Mouse (Mus musculus): ENCODE measurements around the gene Mfsd6. TPM values are rescaled to one million over a fixed set of nuclear protein-coding genes. Genes with fewer than 3 reads are reported as not detected.

The Mfsd6 gene
- polyA plus RNA-seq, 1 experiment, result 3.7 TPM

GRCm38 (mm10) chr1:52752706-52753105, 25.4 kb upstream of the Mfsd6 start:
- no peak for DNase-seq (ENCODE audit: low read depth in 1 of 2, low spot score in 2 of 2)
- H3K27me3 ChIP-seq (ENCODE audit: control insufficient read depth, insufficient read depth, low read length), result no peaks in the 10 kb centered on the region
- TF ChIP-seq CTCF (IDR thresholded peaks at IDR 0.05; ENCODE audit: extremely low read depth, insufficient read depth, insufficient read length, insufficient replicate concordance) (no peak), POLR2A (IDR thresholded peaks at IDR 0.05; ENCODE audit: low read depth, low read length) (no peak)
- no peaks in the 10 kb centered on the region for H3K36me3 ChIP-seq (ENCODE audit: control insufficient read depth, insufficient read depth, low read length)
- no peak overlapping the region for H3K27ac ChIP-seq (ENCODE audit: insufficient read depth, low read length)
- WGBS, result 56% methylated on average over 3 of the region's 3 CpGs
- no peak overlapping the region for H3K4me3 ChIP-seq (ENCODE audit: extremely low read depth, insufficient read depth, insufficient read length)
- H3K4me1 ChIP-seq (ENCODE audit: control insufficient read depth, insufficient read depth, insufficient read length), result no peaks in the 10 kb centered on the region

DNA sequence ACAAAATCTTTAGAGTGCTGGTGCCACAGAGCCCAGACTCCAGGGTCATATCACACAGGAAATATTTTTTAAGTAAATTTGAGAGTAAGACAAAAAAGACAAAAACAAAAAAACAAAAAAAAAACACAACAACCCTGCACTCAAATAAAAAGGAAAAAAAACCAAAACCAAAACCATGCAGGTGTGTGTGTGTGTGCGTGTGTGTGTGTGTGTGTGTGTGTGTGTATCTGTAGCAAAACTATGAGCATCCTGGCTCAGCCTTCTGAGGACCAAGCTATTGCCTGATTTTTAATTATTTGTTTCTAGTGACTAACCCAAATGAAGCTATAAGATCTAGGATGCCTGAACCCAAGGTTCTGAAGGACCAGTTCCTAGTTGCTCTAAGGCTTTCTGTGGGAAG, 24.4 kb upstream of the Mfsd6 start:
- no peaks in the 10 kb centered on the region for H3K27me3 ChIP-seq (ENCODE audit: control insufficient read depth, insufficient read depth, low read length)
- WGBS, result 83% methylated on average over 1 of the region's 1 CpGs
- H3K27ac ChIP-seq (ENCODE audit: insufficient read depth, low read length), result no peak overlapping the region
- H3K36me3 ChIP-seq (ENCODE audit: control insufficient read depth, insufficient read depth, low read length), result no peaks in the 10 kb centered on the region
- TF ChIP-seq CTCF (IDR thresholded peaks at IDR 0.05; ENCODE audit: extremely low read depth, insufficient read depth, insufficient read length, insufficient replicate concordance) (no peak), POLR2A (IDR thresholded peaks at IDR 0.05; ENCODE audit: low read depth, low read length) (no peak)
- H3K4me1 ChIP-seq (ENCODE audit: control insufficient read depth, insufficient read depth, insufficient read length), result no peaks in the 10 kb centered on the region
- H3K4me3 ChIP-seq (ENCODE audit: extremely low read depth, insufficient read depth, insufficient read length), result no peak overlapping the region
- DNase-seq (ENCODE audit: low read depth in 1 of 2, low spot score in 2 of 2), result no peak

DNA sequence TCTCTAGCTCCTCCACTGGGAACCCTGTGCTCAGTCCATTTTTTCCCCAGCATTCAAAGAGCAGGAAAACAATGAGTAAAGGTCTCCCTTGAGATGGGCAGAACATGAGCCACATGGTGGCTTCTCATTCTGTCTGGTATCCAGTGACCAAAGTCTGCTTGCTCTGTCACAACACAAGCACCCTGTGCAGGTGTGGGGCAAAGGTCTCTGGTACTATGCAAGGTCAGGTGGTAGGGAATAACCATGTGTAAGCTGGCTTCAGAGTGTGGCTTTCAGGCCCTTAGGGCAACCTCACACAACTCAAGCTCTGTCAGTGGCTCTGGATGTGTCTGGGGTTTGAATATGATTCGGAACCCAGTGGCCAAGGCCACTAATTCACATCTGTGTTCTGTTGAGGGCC, 22.7 kb upstream of the Mfsd6 start:
- WGBS, result 88% methylated on average over 1 of the region's 1 CpGs
- TF ChIP-seq POLR2A (IDR thresholded peaks at IDR 0.05; ENCODE audit: low read depth, low read length) (no peak), CTCF (IDR thresholded peaks at IDR 0.05; ENCODE audit: extremely low read depth, insufficient read depth, insufficient read length, insufficient replicate concordance) (no peak)
- no peak for DNase-seq (ENCODE audit: low read depth in 1 of 2, low spot score in 2 of 2)
- H3K36me3 ChIP-seq (ENCODE audit: control insufficient read depth, insufficient read depth, low read length), result no peaks in the 10 kb centered on the region
- no peaks in the 10 kb centered on the region for H3K27me3 ChIP-seq (ENCODE audit: control insufficient read depth, insufficient read depth, low read length)
- H3K4me3 ChIP-seq (ENCODE audit: extremely low read depth, insufficient read depth, insufficient read length), result no peak overlapping the region
- H3K4me1 ChIP-seq (ENCODE audit: control insufficient read depth, insufficient read depth, insufficient read length), result no peaks in the 10 kb centered on the region
- H3K27ac ChIP-seq (ENCODE audit: insufficient read depth, low read length), result no peak overlapping the region

- 25% methylated on average over 3 of the region's 3 CpGs for WGBS
- TF ChIP-seq POLR2A (IDR thresholded peaks at IDR 0.05; ENCODE audit: low read depth, low read length), result no peak
- TF ChIP-seq CTCF (IDR thresholded peaks at IDR 0.05; ENCODE audit: extremely low read depth, insufficient read depth, insufficient read length, insufficient replicate concordance), result peak; percentile 54; the same call in 1 of the 2 replicates
- Histone ChIP-seq H3K4me3 (ENCODE audit: extremely low read depth, insufficient read depth, insufficient read length) (no peak overlapping the region), H3K4me1 (ENCODE audit: control insufficient read depth, insufficient read depth, insufficient read length) (no peaks in the 10 kb centered on the region), H3K36me3 (ENCODE audit: control insufficient read depth, insufficient read depth, low read length) (no peaks in the 10 kb centered on the region), H3K27ac (ENCODE audit: insufficient read depth, low read length) (no peak overlapping the region), H3K27me3 (ENCODE audit: control insufficient read depth, insufficient read depth, low read length) (no peaks in the 10 kb centered on the region)
- peak; percentile 42 to 69 for DNase-seq (ENCODE audit: low read depth in 1 of 2, low spot score in 2 of 2)
Observed at GRCm38 (mm10) chr1:52748260-52748659, 21.0 kb upstream of the Mfsd6 start.

DNA sequence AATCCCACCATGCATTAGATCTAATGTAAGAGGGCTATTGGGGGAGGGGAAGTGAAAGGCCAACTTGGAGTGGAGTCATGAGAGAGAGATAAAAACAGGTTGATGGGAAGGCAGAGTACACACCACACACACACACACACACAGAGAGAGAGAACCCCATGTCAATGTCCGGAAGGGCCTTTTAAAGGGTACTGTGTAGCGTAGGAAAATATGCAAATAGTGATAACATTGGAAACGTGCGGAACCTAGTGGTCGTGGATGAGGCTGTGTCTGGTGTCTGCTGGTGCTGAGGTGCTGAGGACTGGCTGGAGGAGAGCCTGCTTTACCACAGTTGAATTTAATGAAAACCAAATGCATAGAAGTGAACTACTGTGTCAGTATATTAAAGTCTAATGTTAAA, 15.3 kb upstream of the Mfsd6 start:
- no peak for DNase-seq (ENCODE audit: low read depth in 1 of 2, low spot score in 2 of 2)
- Histone ChIP-seq H3K4me1 (ENCODE audit: control insufficient read depth, insufficient read depth, insufficient read length) (no peaks in the 10 kb centered on the region), H3K27me3 (ENCODE audit: control insufficient read depth, insufficient read depth, low read length) (no peaks in the 10 kb centered on the region), H3K4me3 (ENCODE audit: extremely low read depth, insufficient read depth, insufficient read length) (no peak overlapping the region), H3K36me3 (ENCODE audit: control insufficient read depth, insufficient read depth, low read length) (no peaks in the 10 kb centered on the region), H3K27ac (ENCODE audit: insufficient read depth, low read length) (no peak overlapping the region)
- WGBS, result 85% methylated on average over 5 of the region's 5 CpGs
- TF ChIP-seq POLR2A (IDR thresholded peaks at IDR 0.05; ENCODE audit: low read depth, low read length) (no peak), CTCF (IDR thresholded peaks at IDR 0.05; ENCODE audit: extremely low read depth, insufficient read depth, insufficient read length, insufficient replicate concordance) (no peak)

- H3K4me1 ChIP-seq (ENCODE audit: control insufficient read depth, insufficient read depth, insufficient read length), result no peaks in the 10 kb centered on the region
- no peaks in the 10 kb centered on the region for H3K27me3 ChIP-seq (ENCODE audit: control insufficient read depth, insufficient read depth, low read length)
- TF ChIP-seq POLR2A (IDR thresholded peaks at IDR 0.05; ENCODE audit: low read depth, low read length) (no peak), CTCF (IDR thresholded peaks at IDR 0.05; ENCODE audit: extremely low read depth, insufficient read depth, insufficient read length, insufficient replicate concordance) (no peak)
- no peak overlapping the region for H3K27ac ChIP-seq (ENCODE audit: insufficient read depth, low read length)
- DNase-seq (ENCODE audit: low read depth in 1 of 2, low spot score in 2 of 2), result no peak
- H3K4me3 ChIP-seq (ENCODE audit: extremely low read depth, insufficient read depth, insufficient read length), result no peak overlapping the region
- WGBS, result 50% methylated on average over 4 of the region's 4 CpGs
- H3K36me3 ChIP-seq (ENCODE audit: control insufficient read depth, insufficient read depth, low read length), result no peaks in the 10 kb centered on the region
Observed at GRCm38 (mm10) chr1:52734208-52734607, 6.9 kb upstream of the Mfsd6 start.

DNA sequence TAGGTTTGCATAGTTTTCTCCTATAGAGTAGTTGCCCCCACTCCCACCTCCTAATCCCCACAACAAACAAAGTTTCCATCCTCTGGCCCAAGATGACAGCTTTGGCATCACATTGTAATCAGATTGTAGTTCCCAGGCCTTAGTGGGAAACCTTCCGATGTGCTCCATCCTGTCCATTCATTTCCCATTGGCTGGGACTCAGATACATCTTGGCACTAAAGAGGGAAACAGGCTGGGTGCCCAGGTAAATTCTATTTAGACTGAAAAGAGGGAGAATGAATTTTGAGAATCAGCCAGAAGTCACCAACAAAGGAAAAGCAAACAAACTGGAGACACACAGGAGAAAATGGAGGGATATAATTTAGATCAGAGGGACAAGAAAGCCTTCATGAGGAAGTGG, 3.0 kb upstream of the Mfsd6 start:
- H3K4me3 ChIP-seq (ENCODE audit: extremely low read depth, insufficient read depth, insufficient read length), result no peak overlapping the region
- H3K4me1 ChIP-seq (ENCODE audit: control insufficient read depth, insufficient read depth, insufficient read length), result peaks cover 4% of the 10 kb centered on the region; the same call in 1 of the 2 replicates
- no peaks in the 10 kb centered on the region for H3K36me3 ChIP-seq (ENCODE audit: control insufficient read depth, insufficient read depth, low read length)
- DNase-seq (ENCODE audit: low read depth in 1 of 2, low spot score in 2 of 2), result no peak
- H3K27me3 ChIP-seq (ENCODE audit: control insufficient read depth, insufficient read depth, low read length), result peaks cover 5% of the 10 kb centered on the region; the same call in 1 of the 2 replicates
- no peak overlapping the region for H3K27ac ChIP-seq (ENCODE audit: insufficient read depth, low read length)
- TF ChIP-seq CTCF (IDR thresholded peaks at IDR 0.05; ENCODE audit: extremely low read depth, insufficient read depth, insufficient read length, insufficient replicate concordance) (no peak), POLR2A (IDR thresholded peaks at IDR 0.05; ENCODE audit: low read depth, low read length) (no peak)
- 95% methylated on average over 1 of the region's 1 CpGs for WGBS
